Mouse (Mus musculus) MEL (cell line): ENCODE results near the gene Ppp2r5e. TPM values are rescaled to one million over a fixed set of nuclear protein-coding genes. Genes with fewer than 3 reads are reported as not detected.
A peak's percentile ranks its signal among the peaks of the same experiment; 100 is the strongest.

Experiments
- DNase-seq: peaks from one replicate; pipeline ENCODE4 v3.0.0; 2011; ENCODE audit warnings: low read depth, low spot score
- H3K27ac ChIP-seq: 2 replicates; pipeline ENCODE4 v1.5.1; 2012; ENCODE audit warnings: low read depth, mild to moderate bottlenecking, control low read depth, low read length, moderate library complexity; ENCODE audit not compliant: control insufficient read depth
- H3K27me3 ChIP-seq, 2 experiments: fragments of 150-350 bp in 1 of 2; sonication (generic) in 1 of 2; 2 replicates each; pipeline ENCODE4 v1.6.1; 2012; ENCODE audit warnings: low read length in 2 of 2, mild to moderate bottlenecking in 2 of 2, improper control_type of control experiment in 1 of 2, moderate library complexity in 1 of 2; ENCODE audit not compliant: insufficient read depth in 2 of 2, control insufficient read depth in 1 of 2
- H3K36me3 ChIP-seq, 2 experiments: 2 replicates each; pipeline ENCODE4 v1.6.1; 2012 to 2014; ENCODE audit warnings: low read length in 2 of 2, improper control_type of control experiment in 1 of 2, inconsistent platforms in 1 of 2, mild to moderate bottlenecking in 1 of 2; ENCODE audit not compliant: insufficient read depth in 2 of 2, control insufficient read depth in 1 of 2
- H3K4me1 ChIP-seq, 2 experiments: fragments of 150-350 bp in 1 of 2; sonication (generic) in 1 of 2; 2 replicates each; pipeline ENCODE4 v1.6.1; 2012; ENCODE audit warnings: low read length in 2 of 2, improper control_type of control experiment in 1 of 2, mild to moderate bottlenecking in 1 of 2; ENCODE audit not compliant: insufficient read depth in 2 of 2, control insufficient read depth in 1 of 2
- H3K4me3 ChIP-seq, 2 experiments: fragments of 150-350 bp in 1 of 2; sonication (generic) in 1 of 2; 2 replicates each; pipeline ENCODE4 v1.5.1; 2012; ENCODE audit warnings: low read depth in 2 of 2, low read length in 2 of 2, mild to moderate bottlenecking in 2 of 2, moderate library complexity in 2 of 2, control low read depth in 1 of 2, improper control_type of control experiment in 1 of 2; ENCODE audit not compliant: control insufficient read depth in 1 of 2, insufficient read depth in 1 of 2
- H3K79me2 ChIP-seq: 2 replicates; pipeline ENCODE4 v1.6.1; 2012; ENCODE audit warnings: mild to moderate bottlenecking, low read length, moderate library complexity; ENCODE audit not compliant: control insufficient read depth, poor library complexity, insufficient read depth
- H3K9ac ChIP-seq: 2 replicates; pipeline ENCODE4 v1.6.1; 2012; ENCODE audit warnings: low read depth, mild to moderate bottlenecking, control low read depth, low read length, moderate library complexity; ENCODE audit not compliant: control insufficient read depth, poor library complexity, severe bottlenecking
- H3K9me3 ChIP-seq: fragments of 150-350 bp; sonication (generic); replicated peaks from 2 replicates; pipeline ENCODE4 v1.6.1; 2012; ENCODE audit warnings: mild to moderate bottlenecking, low read length, improper control_type of control experiment, moderate library complexity; ENCODE audit not compliant: insufficient read depth
- CHD1 ChIP-seq: IDR thresholded peaks from 2 replicates; pipeline ENCODE4 v1.6.1; 2012; ENCODE audit warnings: low read depth, mild to moderate bottlenecking, inconsistent platforms, low read length, improper control_type of control experiment
- CHD2 ChIP-seq: IDR thresholded peaks from 2 replicates; pipeline ENCODE4 v1.6.1; 2011; ENCODE audit warnings: low read length, improper control_type of control experiment
- CTCF ChIP-seq, 3 experiments: IDR thresholded peaks in 2 of 3; conservative IDR thresholded peaks in 1 of 3; 2 replicates each; pipeline ENCODE4 v1.5.1; 2011 to 2012; ENCODE audit warnings: low read length in 3 of 3, low read depth in 2 of 3, mild to moderate bottlenecking in 2 of 3, improper control_type of control experiment in 1 of 3, inconsistent platforms in 1 of 3, mixed read lengths in 1 of 3, moderate library complexity in 1 of 3; ENCODE audit not compliant: control insufficient read depth in 1 of 3, insufficient read depth in 1 of 3, poor library complexity in 1 of 3, severe bottlenecking in 1 of 3
- E2F4 ChIP-seq: IDR thresholded peaks from 2 replicates; pipeline ENCODE4 v1.6.1; 2011; ENCODE audit warnings: low read depth, low read length, improper control_type of control experiment, borderline replicate concordance
- ELF1 ChIP-seq: IDR thresholded peaks from 2 replicates; pipeline ENCODE4 v1.6.1; 2014; ENCODE audit warnings: low read depth, mild to moderate bottlenecking, inconsistent platforms, low read length, improper control_type of control experiment, moderate library complexity
- GABPA ChIP-seq: IDR thresholded peaks from 2 replicates; pipeline ENCODE4 v1.6.1; 2012; ENCODE audit warnings: low read depth, mild to moderate bottlenecking, inconsistent platforms, low read length, improper control_type of control experiment, moderate library complexity
- MAFK ChIP-seq: IDR thresholded peaks from 2 replicates; pipeline ENCODE4 v1.6.1; 2011; ENCODE audit warnings: low read depth, mild to moderate bottlenecking, low read length, improper control_type of control experiment, borderline replicate concordance
- MAX ChIP-seq: IDR thresholded peaks from 2 replicates; pipeline ENCODE4 v1.6.1; 2011; ENCODE audit warnings: low read length, improper control_type of control experiment
- MEF2A ChIP-seq: IDR thresholded peaks from 2 replicates; pipeline ENCODE4 v1.6.1; 2014; ENCODE audit warnings: low read depth, mild to moderate bottlenecking, inconsistent platforms, low read length, improper control_type of control experiment; ENCODE audit not compliant: poor library complexity, insufficient replicate concordance, severe bottlenecking; ENCODE audit errors: extremely low read depth
- MYC ChIP-seq: IDR thresholded peaks from 2 replicates; pipeline ENCODE4 v1.6.1; 2011; ENCODE audit warnings: low read depth, mild to moderate bottlenecking, low read length, improper control_type of control experiment, moderate library complexity
- NRF1 ChIP-seq: IDR thresholded peaks from 2 replicates; pipeline ENCODE4 v1.6.1; 2014; ENCODE audit warnings: low read depth, mild to moderate bottlenecking, inconsistent platforms, low read length, improper control_type of control experiment, moderate library complexity; ENCODE audit not compliant: poor library complexity, insufficient read depth, severe bottlenecking
- POLR2A ChIP-seq, 2 experiments: IDR thresholded peaks; 2 replicates each; pipeline ENCODE4 v1.6.1; 2011 to 2012; ENCODE audit warnings: low read length in 2 of 2, mild to moderate bottlenecking in 2 of 2, control low read depth in 1 of 2, improper control_type of control experiment in 1 of 2, low read depth in 1 of 2, moderate library complexity in 1 of 2; ENCODE audit not compliant: control insufficient read depth in 1 of 2, insufficient read depth in 1 of 2, poor library complexity in 1 of 2
- RAD21 ChIP-seq: IDR thresholded peaks from 2 replicates; pipeline ENCODE4 v1.6.1; 2011; ENCODE audit warnings: mild to moderate bottlenecking, low read depth, low read length, improper control_type of control experiment
- SMC3 ChIP-seq: IDR thresholded peaks from 2 replicates; pipeline ENCODE4 v1.6.1; 2011; ENCODE audit warnings: low read depth, low read length, improper control_type of control experiment
- TAL1 ChIP-seq: IDR thresholded peaks from 2 replicates; pipeline ENCODE4 v1.6.1; 2012; ENCODE audit warnings: mild to moderate bottlenecking, inconsistent platforms, low read length, moderate library complexity, mixed read lengths
- TBP ChIP-seq: IDR thresholded peaks from 2 replicates; pipeline ENCODE4 v1.8.0; 2011; ENCODE audit warnings: low read depth, low read length, improper control_type of control experiment
- USF1 ChIP-seq: IDR thresholded peaks from 2 replicates; pipeline ENCODE4 v1.6.1; 2014; ENCODE audit warnings: low read depth, mild to moderate bottlenecking, inconsistent platforms, low read length, improper control_type of control experiment, moderate library complexity
- ZC3H11A ChIP-seq: IDR thresholded peaks from 2 replicates; pipeline ENCODE4 v1.6.1; 2012; ENCODE audit warnings: low read depth, mild to moderate bottlenecking, inconsistent platforms, low read length, improper control_type of control experiment
- ZMIZ1 ChIP-seq: IDR thresholded peaks from 2 replicates; pipeline ENCODE4 v1.6.1; 2012; ENCODE audit warnings: low read depth, mild to moderate bottlenecking, inconsistent platforms, low read length, improper control_type of control experiment, moderate library complexity
- polyA plus RNA-seq, 2 experiments: library from polyadenylated mRNA; stranded (reverse) in 1 of 2; unstranded in 1 of 2; fragments of >175 nt in 1 of 2; fragments of >200 nt in 1 of 2; gene quantifications; 2 replicates each; pipeline versions ENCODE4 v1.2.1 to v1.2.4; 2012; ENCODE audit warnings: low replicate concordance in 2 of 2, low read depth in 1 of 2; ENCODE audit not compliant: insufficient read length in 2 of 2, insufficient read depth in 1 of 2, missing spikeins in 1 of 2
- total RNA-seq: library from RNA; depleted of rRNA; stranded (reverse); fragments of 300-350 nt; gene quantifications from 2 replicates; pipeline ENCODE4 v1.2.3, GENCODE M21; 2012

Gene Ppp2r5e
- total and polyA plus RNA-seq, 3 experiments, result 9.0 to 200 (median 21.3) TPM

DNA sequence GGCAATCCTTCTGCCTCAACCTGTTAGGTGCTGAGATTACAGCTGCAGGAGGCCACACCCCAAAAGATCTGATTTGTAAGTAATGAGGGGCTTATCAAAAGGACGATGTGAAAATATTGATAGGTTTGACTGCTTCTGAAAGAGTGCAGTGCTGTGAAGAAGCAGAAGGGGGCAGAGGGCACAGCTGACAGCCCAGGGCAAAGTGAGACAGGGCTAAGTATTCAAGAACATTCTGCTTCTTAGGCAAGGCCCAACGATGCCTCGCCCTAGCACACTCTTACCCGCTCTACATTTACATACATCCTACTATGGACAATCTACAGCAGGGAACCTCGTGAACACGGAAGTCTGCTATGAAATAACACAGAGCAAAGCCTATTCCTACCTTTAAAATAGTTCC, 128.2 kb downstream of the Ppp2r5e start:
- no peaks in the 10 kb centered on the region; a peak in 1 of 4 replicates for H3K36me3 ChIP-seq
- H3K27me3 ChIP-seq, result no peaks in the 10 kb centered on the region
- no peak overlapping the region for H3K4me3 ChIP-seq
- no peaks in the 10 kb centered on the region for H3K79me2 ChIP-seq
- H3K9ac ChIP-seq, result no peak overlapping the region
- no peaks in the 10 kb centered on the region for H3K9me3 ChIP-seq
- TF ChIP-seq POLR2A (IDR thresholded peaks at IDR 0.05; ENCODE audit: control insufficient read depth in 1 of 2, insufficient read depth in 1 of 2, low read depth in 1 of 2, low read length in 2 of 2, poor library complexity in 1 of 2) (no peak), ZMIZ1 (no peak), SMC3 (peak; percentile 21)
- DNase-seq, result no peak
- no peak overlapping the region for H3K27ac ChIP-seq
- no peaks in the 10 kb centered on the region for H3K4me1 ChIP-seq

DNA sequence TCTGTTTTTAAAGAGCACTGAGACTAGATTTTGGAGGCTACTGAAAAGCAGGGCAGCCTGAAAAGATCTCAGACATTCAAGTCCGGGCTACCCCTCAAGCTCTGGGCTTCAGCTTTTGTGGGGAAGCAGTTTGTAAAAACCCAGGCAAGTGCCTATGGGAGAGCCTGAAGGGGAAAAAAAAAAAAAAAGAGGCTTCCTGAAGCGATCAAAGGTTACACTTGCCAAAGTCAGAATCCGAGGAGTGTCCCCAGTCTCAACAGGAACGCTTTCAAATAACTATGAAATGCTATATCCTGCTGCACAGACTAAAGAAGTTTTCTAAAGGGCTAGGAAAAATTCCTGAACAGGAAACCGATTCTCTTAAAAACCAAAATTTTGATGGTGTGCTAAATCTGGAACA, 128.9 kb downstream of the Ppp2r5e start:
- Histone ChIP-seq H3K27ac (no peak overlapping the region), H3K4me1 (no peaks in the 10 kb centered on the region), H3K36me3 (no peaks in the 10 kb centered on the region; a peak in 1 of 4 replicates), H3K4me3 (no peak overlapping the region), H3K9ac (no peak overlapping the region), H3K27me3 (no peaks in the 10 kb centered on the region), H3K9me3 (no peaks in the 10 kb centered on the region), H3K79me2 (no peaks in the 10 kb centered on the region)
- TF ChIP-seq TBP (no peak), ZC3H11A (no peak), MAFK (no peak), TAL1 (no peak), E2F4 (no peak), USF1 (no peak), CTCF (IDR thresholded peaks at IDR 0.05 in 2 of 3, conservative IDR thresholded peaks at IDR 0.05 in 1 of 3; ENCODE audit: control insufficient read depth in 1 of 3, insufficient read depth in 1 of 3, low read depth in 2 of 3, low read length in 3 of 3, poor library complexity in 1 of 3, severe bottlenecking in 1 of 3) (no peak), CHD2 (no peak), MEF2A (no peak), NRF1 (no peak), ELF1 (no peak), RAD21 (no peak), MYC (no peak), CHD1 (no peak), MAX (no peak), GABPA (no peak)
- DNase-seq, result no peak
